ENCODE assay signal across 8 mouse cellular contexts in genomic region chr2:73485236-73486119, GRCm38 (mm10). TPM values are rescaled to one million over a fixed set of nuclear protein-coding genes. Genes with fewer than 3 reads are reported as not detected.
A peak's percentile ranks its signal among the peaks of the same experiment; 100 is the strongest.
DNase-seq lines count a peak whose midpoint lies in the region; ATAC-seq lines count a peak whose summit lies in the region.

No protein-coding gene starts in this region.

- H3K27me3 ChIP-seq in erythroblast, embryonic 14.5 days (ENCODE audit: control insufficient read depth), result no peaks in the 10 kb centered on the region
- no peaks in the 10 kb centered on the region for H3K27me3 ChIP-seq in limb, embryonic 12.5 days

- H3K36me3 ChIP-seq in erythroblast, embryonic 14.5 days (ENCODE audit: control insufficient read depth), result no peaks in the 10 kb centered on the region; the same call in 1 of the 2 replicates
- H3K36me3 ChIP-seq in limb, embryonic 12.5 days, result peaks cover 11% of the 10 kb centered on the region

- H3K4me3 ChIP-seq in erythroblast, embryonic 14.5 days (replicated peaks), result peak overlapping the region; percentile 71
- H3K4me3 ChIP-seq in limb, embryonic 12.5 days (replicated peaks), result peak overlapping the region; percentile 17

- no peak overlapping the region for H3K9ac ChIP-seq in limb, embryonic 12.5 days (replicated peaks)

- peak overlapping the region; percentile 91 for H3K27ac ChIP-seq in limb, embryonic 12.5 days

- peak; percentile 33; the same call in 1 of the 2 replicates for ATAC-seq in limb, embryonic 12.5 days (ENCODE audit: insufficient number of reproducible peaks, insufficient read depth, low FRiP score, low TSS enrichment, low read depth)
- peak; percentile 58 for ATAC-seq in neutrophil, adult 5-6 weeks (ENCODE audit: extremely low read depth, insufficient number of reproducible peaks, low FRiP score, poor library complexity, severe bottlenecking)

- peak overlapping the region; percentile 49 for H3K4me2 ChIP-seq in limb, embryonic 12.5 days

- no peaks in the 10 kb centered on the region for H3K9me3 ChIP-seq in erythroblast, embryonic 14.5 days (ENCODE audit: control insufficient read depth, low read length)
- no peaks in the 10 kb centered on the region for H3K9me3 ChIP-seq in limb, embryonic 12.5 days

- DNase-seq in lung, adult 18-20 months, result peak; percentile 37 to 42
- no peak for DNase-seq in lung, postnatal 14 days
- DNase-seq in right cerebral cortex, postnatal 25 days, result no peak
- DNase-seq in ovary, adult 18-20 months (ENCODE audit: low spot score), result no peak
- DNase-seq in gastrocnemius, adult 8-10 months (ENCODE audit: low spot score in 2 of 2), result no peak

- peaks cover 32% of the 10 kb centered on the region for H3K4me1 ChIP-seq in erythroblast, embryonic 14.5 days (ENCODE audit: control insufficient read depth)
- peaks cover 79% of the 10 kb centered on the region for H3K4me1 ChIP-seq in limb, embryonic 12.5 days (replicated peaks)

- WGBS in limb, embryonic 12.5 days, result 57% methylated on average over 26 of the region's 26 CpGs

RNA-seq across cellular contexts. Expression of gene Wipf1, which starts 44.1 kb away (rescaled TPM):
- 1.1 and 1.7 TPM in 2 replicates for polyA plus RNA-seq in erythroblast, embryonic 14.5 days (2012)
- 16.1 and 17.7 TPM in 2 replicates for polyA plus RNA-seq in limb, embryonic 12.5 days (2016; fragmentation: Nextera tagmentation; extraction: Ambion mirVana)
- 104 and 109 TPM in 2 replicates for total RNA-seq in neutrophil, adult 5-6 weeks (2017)
- 10 to 100 TPM in 1 of 4 experiments, 1 to 10 TPM in 3; 4.5 to 10.1 (median 6.6) TPM for total RNA-seq in gastrocnemius, adult 8-10 months (2022)

Comparison
In these comparisons a context has a peak if more than half of its experiments do, and no peak if none do; other contexts are left out.
1. DNase-seq: peak in lung, adult 18-20 months (2 of 2); none in lung, postnatal 14 days (single experiment), right cerebral cortex, postnatal 25 days (single experiment), ovary, adult 18-20 months (single experiment) and gastrocnemius, adult 8-10 months (0 of 2).